Comparison of ENCODE assay signal across 18 mouse cellular contexts in the genomic region with DNA sequence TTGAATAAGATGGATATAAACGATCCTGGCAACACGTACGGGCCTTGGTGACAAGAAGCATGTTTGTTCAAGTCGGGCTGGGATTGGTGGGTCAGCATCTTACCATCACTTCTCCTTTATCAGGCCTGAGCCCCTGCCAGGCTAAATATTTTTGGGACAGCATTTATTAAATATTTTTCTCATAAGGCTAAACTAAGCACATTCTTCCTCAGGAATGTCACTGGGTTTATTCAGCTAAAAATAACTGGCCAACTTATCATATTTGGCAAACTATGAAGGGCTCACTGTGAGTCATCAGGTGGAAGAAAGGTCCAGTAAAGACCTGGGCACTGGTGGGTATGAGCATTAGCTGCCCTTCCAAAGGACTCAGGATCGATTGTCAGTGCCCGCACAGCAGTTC. TPM values are rescaled to one million over a fixed set of nuclear protein-coding genes. Genes with fewer than 3 reads are reported as not detected.
DNase-seq lines count a peak whose midpoint lies in the region; ATAC-seq and TF ChIP-seq lines count a peak whose summit lies in the region.
"Had no signal": no experiment of that assay in that cellular context is flagged by ENCODE, and none has a peak within 500 bp of the region (broad histone marks: within the 10 kb centered on the region; RNA-seq: fewer than 3 reads in every experiment).

No protein-coding gene starts in this region.

- 53% methylated on average over 6 of the region's 6 CpGs for WGBS in heart, embryonic 15.5 days
- WGBS in heart, embryonic 11.5 days (ENCODE audit: insufficient replicate concordance), result 88% methylated on average over 6 of the region's 6 CpGs
- 68% methylated on average over 6 of the region's 6 CpGs for WGBS in lung, embryonic 14.5 days

- H3K36me3 ChIP-seq in heart, embryonic 15.5 days, result no peaks in the 10 kb centered on the region
- no peaks in the 10 kb centered on the region for H3K36me3 ChIP-seq in heart, embryonic 11.5 days (ENCODE audit: control insufficient read depth, insufficient read depth, low read length)
- no peaks in the 10 kb centered on the region for H3K36me3 ChIP-seq in lung, embryonic 14.5 days (ENCODE audit: insufficient read depth)
- H3K36me3 ChIP-seq: forebrain, embryonic 12.5 days; limb, embryonic 15.5 days; midbrain, embryonic 13.5 days had no signal

- peak; percentile 15 for DNase-seq in lung, embryonic 14.5 days
- DNase-seq in lung, adult 18-20 months, result no peak
- DNase-seq in NIH3T3 (ENCODE audit: low read depth), result peak; percentile 57
- DNase-seq in heart, postnatal 10 days, result peak; percentile 50 to 63
- DNase-seq in cerebellum, adult 11-12 months, result no peak
- DNase-seq: cerebellum, adult 8-10 months; gastrocnemius, postnatal 10 days; kidney, postnatal 10 days; liver, postnatal 0 days; thymus, postnatal 4 days had no signal

- no peak for TF ChIP-seq CTCF in lung, embryonic 14.5 days (IDR thresholded peaks at IDR 0.05; ENCODE audit: low read depth)

- no peak; the same call in 1 of the 2 replicates for ATAC-seq in heart, embryonic 15.5 days (replicated peaks; ENCODE audit: insufficient number of reproducible peaks, insufficient read depth, low FRiP score, low read depth)
- ATAC-seq in heart, embryonic 11.5 days (replicated peaks; ENCODE audit: insufficient number of reproducible peaks, low FRiP score, low TSS enrichment), result no peak
- ATAC-seq in lung, embryonic 14.5 days (ENCODE audit: insufficient read depth), result no peak
- ATAC-seq: CD4-positive, CD25-positive, alpha-beta regulatory T cell, adult 4 months; hindbrain, embryonic 16.5 days; intestine, embryonic 16.5 days; liver, postnatal 0 days; midbrain, embryonic 13.5 days had no signal

- no peaks in the 10 kb centered on the region for H3K9me3 ChIP-seq in heart, embryonic 15.5 days (replicated peaks)
- no peaks in the 10 kb centered on the region for H3K9me3 ChIP-seq in heart, embryonic 11.5 days (replicated peaks; ENCODE audit: control insufficient read depth, low read length)
- H3K9me3 ChIP-seq in lung, embryonic 14.5 days (ENCODE audit: low read depth, low read length), result no peaks in the 10 kb centered on the region
- H3K9me3 ChIP-seq: forebrain, embryonic 12.5 days; limb, embryonic 15.5 days; midbrain, embryonic 13.5 days had no signal

- H3K27me3 ChIP-seq in heart, embryonic 15.5 days, result no peaks in the 10 kb centered on the region
- H3K27me3 ChIP-seq in heart, embryonic 11.5 days (ENCODE audit: control insufficient read depth, insufficient read depth, low read length), result no peaks in the 10 kb centered on the region
- H3K27me3 ChIP-seq in lung, embryonic 14.5 days (ENCODE audit: insufficient read depth, low read length), result no peaks in the 10 kb centered on the region
- H3K27me3 ChIP-seq: forebrain, embryonic 12.5 days; limb, embryonic 15.5 days; midbrain, embryonic 13.5 days had no signal

- intact Hi-C loops in heart, postnatal 10 days (cut with DNase I), result no loop called here

- H3K4me1 ChIP-seq in heart, embryonic 15.5 days (replicated peaks), result peaks cover 36% of the 10 kb centered on the region
- H3K4me1 ChIP-seq in heart, embryonic 11.5 days (ENCODE audit: control insufficient read depth, insufficient read depth, low read length), result peaks cover 6% of the 10 kb centered on the region; the same call in 1 of the 2 replicates
- peaks cover 10% of the 10 kb centered on the region for H3K4me1 ChIP-seq in lung, embryonic 14.5 days (ENCODE audit: insufficient read depth)

- no peak overlapping the region for H3K4me2 ChIP-seq in heart, embryonic 15.5 days
- no peak overlapping the region for H3K4me2 ChIP-seq in heart, embryonic 11.5 days
- no peak overlapping the region for H3K4me2 ChIP-seq in lung, embryonic 14.5 days
- H3K4me2 ChIP-seq: forebrain, embryonic 12.5 days; limb, embryonic 15.5 days; midbrain, embryonic 13.5 days had no signal

- H3K4me3 ChIP-seq in heart, embryonic 15.5 days, result no peak overlapping the region
- no peak overlapping the region for H3K4me3 ChIP-seq in heart, embryonic 11.5 days (ENCODE audit: low read depth, low read length)
- no peak overlapping the region for H3K4me3 ChIP-seq in lung, embryonic 14.5 days (ENCODE audit: low read depth, low read length)
- H3K4me3 ChIP-seq: forebrain, embryonic 12.5 days; limb, embryonic 15.5 days; midbrain, embryonic 13.5 days had no signal

- no peak overlapping the region for H3K9ac ChIP-seq in heart, embryonic 15.5 days
- H3K9ac ChIP-seq in heart, embryonic 11.5 days (ENCODE audit: low read depth, low read length), result no peak overlapping the region
- H3K9ac ChIP-seq in lung, embryonic 14.5 days, result no peak overlapping the region
- H3K9ac ChIP-seq: forebrain, embryonic 12.5 days; limb, embryonic 15.5 days; liver, postnatal 0 days; midbrain, embryonic 13.5 days had no signal

- peak overlapping the region; percentile 79 for H3K27ac ChIP-seq in heart, embryonic 15.5 days
- H3K27ac ChIP-seq in heart, embryonic 11.5 days (ENCODE audit: low read depth, low read length), result no peak overlapping the region
- no peak overlapping the region for H3K27ac ChIP-seq in lung, embryonic 14.5 days (ENCODE audit: low read depth)
- H3K27ac ChIP-seq: forebrain, embryonic 12.5 days; limb, embryonic 15.5 days; midbrain, embryonic 13.5 days had no signal

RNA-seq across cellular contexts. Expression of gene Pik3r1, which starts 50.2 kb away (rescaled TPM):
- polyA plus RNA-seq in heart, embryonic 15.5 days (2015; fragmentation: Nextera tagmentation; extraction: Ambion mirVana), result 20.2 and 23.8 TPM in 2 replicates
- 11.5 and 16.6 TPM in 2 replicates for polyA plus RNA-seq in heart, embryonic 11.5 days (2014; fragmentation: Nextera tagmentation; extraction: Ambion mirVana)
- 33.4 and 36.5 TPM in 2 replicates for polyA plus RNA-seq in lung, embryonic 14.5 days (2014; fragmentation: Nextera tagmentation; extraction: Ambion mirVana)
- 10 to 100 TPM; 42.0 to 84.3 TPM for total RNA-seq in heart, postnatal 10 days (2021)

Comparison
In these comparisons a context has a peak if more than half of its experiments do, and no peak if none do; other contexts are left out.
1. DNase-seq: peak in lung, embryonic 14.5 days (single experiment), NIH3T3 (single experiment) and heart, postnatal 10 days (2 of 2); none in lung, adult 18-20 months (0 of 2) and cerebellum, adult 11-12 months (single experiment).